Mouse (Mus musculus) bone marrow, adult 2 months (tissue): ENCODE measurements around the gene Gpc6.

ENCODE experiments used
- CTCF ChIP-seq: fragments of 200-500 bp; IDR thresholded peaks from 2 replicates; pipeline ENCODE4 v1.5.1; 2011; ENCODE audit warnings: low read length, control low read depth; ENCODE audit not compliant: control insufficient read depth, insufficient read depth
- POLR2A ChIP-seq: fragments of 200-500 bp; IDR thresholded peaks from 2 replicates; pipeline ENCODE4 v1.6.1; 2011; ENCODE audit warnings: low read depth, mild to moderate bottlenecking, control low read depth, low read length, borderline replicate concordance; ENCODE audit not compliant: control insufficient read depth

DNA sequence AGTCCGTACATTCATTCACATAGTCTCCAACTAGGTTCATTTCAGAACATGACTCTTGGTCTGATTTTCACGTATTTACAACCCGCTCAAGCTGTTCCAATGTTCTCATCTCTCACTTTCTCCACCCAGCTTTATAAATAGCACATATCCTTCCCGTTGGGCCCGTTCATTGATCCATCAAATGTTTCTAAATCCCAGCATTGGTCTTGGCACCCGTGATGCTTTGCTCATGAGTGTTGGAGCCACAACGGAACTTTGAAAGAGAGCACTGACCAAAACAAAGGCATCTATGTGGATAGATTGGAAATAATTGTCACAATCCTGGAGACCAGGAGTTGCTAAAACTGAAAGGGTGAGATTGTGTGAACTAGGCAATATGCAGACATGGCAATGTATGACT lies 787.2 kb downstream of the Gpc6 start:
- TF ChIP-seq CTCF (no peak), POLR2A (no peak)
